Mouse (Mus musculus) stomach, postnatal 0 days (tissue): Measurements from ENCODE around the gene Rfx8. TPM values are rescaled to one million over a fixed set of nuclear protein-coding genes. Genes with fewer than 3 reads are reported as not detected.
A peak's percentile ranks its signal among the peaks of the same experiment; 100 is the strongest.

ENCODE experiments used
- ATAC-seq: fragments of 200-750 bp; cut with Nextera tagmentation; 2 replicates; pipeline ENCODE4 v1.8.0; 2017; ENCODE audit not compliant: low FRiP score, low TSS enrichment
- DNase-seq: peaks from one replicate; pipeline ENCODE4 v3.0.0-alpha.2; 2016; ENCODE audit warnings: low spot score
- H3K27ac ChIP-seq: fragments of 300-500 bp; sonication (generic); replicated peaks from 2 replicates; pipeline ENCODE4 v1.5.1; 2014; ENCODE audit warnings: mild to moderate bottlenecking, control low read depth
- H3K27me3 ChIP-seq: fragments of 300-500 bp; sonication (generic); 2 replicates; pipeline ENCODE4 v1.6.1; 2014; ENCODE audit warnings: low read length; ENCODE audit not compliant: control insufficient read depth, insufficient read depth
- H3K36me3 ChIP-seq: fragments of 300-500 bp; sonication (generic); 2 replicates; pipeline ENCODE4 v1.6.1; 2014; ENCODE audit warnings: low read length, mixed read lengths; ENCODE audit not compliant: control insufficient read depth, insufficient read depth
- H3K4me1 ChIP-seq: fragments of 300-500 bp; sonication (generic); replicated peaks from 2 replicates; pipeline ENCODE4 v1.6.1; 2014; ENCODE audit warnings: antibody characterized with exemption; ENCODE audit not compliant: control insufficient read depth, insufficient read depth
- H3K4me2 ChIP-seq: fragments of 300-500 bp; sonication (generic); replicated peaks from 2 replicates; pipeline ENCODE4 v1.6.1; 2014; ENCODE audit warnings: low read depth, mild to moderate bottlenecking, control low read depth, moderate library complexity
- H3K4me3 ChIP-seq: fragments of 300-500 bp; sonication (generic); 2 replicates; pipeline ENCODE4 v1.5.1; 2014; ENCODE audit warnings: low read depth, low read length, control low read depth
- H3K9ac ChIP-seq: fragments of 300-500 bp; sonication (generic); 2 replicates; pipeline ENCODE4 v1.6.1; 2014; ENCODE audit warnings: mild to moderate bottlenecking, low read length, control low read depth, mixed read lengths
- H3K9me3 ChIP-seq: fragments of 300-500 bp; sonication (generic); 2 replicates; pipeline ENCODE4 v1.6.1; 2016; ENCODE audit warnings: low read length; ENCODE audit not compliant: control insufficient read depth
- CTCF ChIP-seq: IDR thresholded peaks from 2 replicates; pipeline ENCODE4 v1.5.1; 2016; ENCODE audit warnings: antibody characterized with exemption, low read depth, mild to moderate bottlenecking, moderate library complexity
- EP300 ChIP-seq: optimal IDR thresholded peaks from 2 replicates; pipeline ENCODE3; 2016; ENCODE audit warnings: antibody characterized with exemption
- whole genome bisulfite sequencing: fragments of 180-500 bp; shearing (Covaris S2); extraction: QIAGEN DNeasy Blood & Tissue Kit; methylation state at CpG from one replicate; pipeline ENCODE4 v1.1.7; 2014; 5-methylcytosine and 5-hydroxymethylcytosine counted together
- polyA plus RNA-seq: library from polyadenylated mRNA; unstranded; fragments of >200 nt; fragmentation: Nextera tagmentation; extraction: Ambion mirVana; gene quantifications from 2 replicates; pipeline ENCODE4 v1.2.1, GENCODE M21; 2015

The Rfx8 gene
- polyA plus RNA-seq, 1 experiment from 2014 or later: 0.06 TPM

DNA sequence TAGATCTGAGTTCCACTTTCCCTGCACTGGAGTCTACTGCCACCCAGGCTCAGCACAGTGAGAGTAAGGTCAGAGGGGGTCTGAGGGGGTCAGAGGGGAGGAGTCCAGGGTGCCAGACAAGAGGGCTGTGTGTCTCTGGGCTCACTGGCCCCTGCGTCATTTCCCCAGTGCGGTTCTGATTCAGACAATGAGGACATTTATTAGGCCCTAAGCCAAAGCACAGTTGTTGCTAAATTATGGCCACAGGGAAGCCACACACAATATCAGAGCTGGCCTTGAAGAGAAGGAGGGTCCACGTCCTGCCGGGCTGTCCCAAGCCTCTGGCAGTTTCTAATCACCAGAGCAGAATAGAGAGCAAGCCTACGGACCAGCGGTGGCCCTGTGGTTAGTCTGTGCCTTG is 22.3 kb downstream of the Rfx8 start:
- H3K27me3 ChIP-seq: no peaks in the 10 kb centered on the region
- no peak overlapping the region for H3K4me3 ChIP-seq
- 71% methylated on average over 6 of the region's 6 CpGs for WGBS
- H3K4me1 ChIP-seq: peaks cover 5% of the 10 kb centered on the region; the same call in 1 of the 2 replicates
- TF ChIP-seq CTCF: no peak
- no peak for TF ChIP-seq EP300
- H3K27ac ChIP-seq: no peak overlapping the region
- H3K9ac ChIP-seq: no peak overlapping the region
- no peak for DNase-seq
- no peak overlapping the region for H3K4me2 ChIP-seq
- no peaks in the 10 kb centered on the region for H3K9me3 ChIP-seq
- ATAC-seq: no peak; the same call in 1 of the 2 replicates
- H3K36me3 ChIP-seq: no peaks in the 10 kb centered on the region

DNA sequence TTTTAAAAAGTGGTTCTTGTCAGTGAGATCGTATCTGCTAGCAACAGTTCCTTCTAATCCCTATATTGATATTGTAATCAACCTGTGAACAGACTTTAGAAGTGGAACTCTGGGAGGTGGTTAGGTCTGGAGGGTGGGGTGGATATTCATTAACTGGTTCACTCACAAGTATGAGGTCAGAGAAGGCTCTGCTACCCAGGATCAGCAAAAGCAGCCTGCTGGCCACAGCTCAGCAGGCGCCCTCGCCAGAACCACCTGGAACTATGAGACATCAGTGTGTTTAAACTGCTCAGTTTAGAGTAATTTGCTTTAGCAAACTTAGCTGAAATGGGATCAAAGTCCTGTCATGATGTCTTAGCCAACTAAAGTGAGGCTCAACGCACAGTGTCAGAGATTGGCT is 25.6 kb downstream of the Rfx8 start:
- Histone ChIP-seq H3K4me1 (no peaks in the 10 kb centered on the region), H3K4me2 (no peak overlapping the region), H3K27me3 (no peaks in the 10 kb centered on the region), H3K9ac (no peak overlapping the region), H3K9me3 (no peaks in the 10 kb centered on the region), H3K27ac (no peak overlapping the region), H3K36me3 (no peaks in the 10 kb centered on the region), H3K4me3 (no peak overlapping the region)
- DNase-seq (peak; percentile 25), ATAC-seq (peak; percentile 78)
- 37% methylated on average over 4 of the region's 4 CpGs for WGBS
- TF ChIP-seq CTCF: no peak
- no peak for TF ChIP-seq EP300

DNA sequence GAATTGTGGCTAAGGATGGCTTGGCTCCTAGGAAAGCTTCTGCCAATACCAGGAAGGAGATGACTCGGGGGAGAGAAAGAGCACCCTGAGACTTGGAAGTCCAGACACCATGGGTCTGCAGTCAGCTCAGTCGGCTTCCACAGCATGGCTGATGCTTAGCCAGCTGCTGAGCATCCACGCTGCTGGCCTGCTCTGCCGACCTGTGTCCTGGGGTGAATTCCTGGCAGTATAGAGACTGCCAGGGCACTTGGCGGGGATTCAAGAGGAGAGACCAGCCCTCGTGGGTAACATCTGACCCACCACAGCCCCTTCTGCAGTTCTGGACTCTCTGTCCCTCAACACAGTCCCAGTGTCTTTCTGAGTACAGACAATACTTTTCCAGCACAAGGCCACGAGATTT is 26.0 kb downstream of the Rfx8 start:
- Histone ChIP-seq H3K4me2 (no peak overlapping the region), H3K9ac (no peak overlapping the region), H3K9me3 (no peaks in the 10 kb centered on the region), H3K27ac (no peak overlapping the region), H3K27me3 (no peaks in the 10 kb centered on the region), H3K4me1 (no peaks in the 10 kb centered on the region), H3K36me3 (no peaks in the 10 kb centered on the region), H3K4me3 (no peak overlapping the region)
- DNase-seq (no peak), ATAC-seq (no peak)
- WGBS: 45% methylated on average over 7 of the region's 7 CpGs
- TF ChIP-seq CTCF: no peak
- no peak for TF ChIP-seq EP300

DNA sequence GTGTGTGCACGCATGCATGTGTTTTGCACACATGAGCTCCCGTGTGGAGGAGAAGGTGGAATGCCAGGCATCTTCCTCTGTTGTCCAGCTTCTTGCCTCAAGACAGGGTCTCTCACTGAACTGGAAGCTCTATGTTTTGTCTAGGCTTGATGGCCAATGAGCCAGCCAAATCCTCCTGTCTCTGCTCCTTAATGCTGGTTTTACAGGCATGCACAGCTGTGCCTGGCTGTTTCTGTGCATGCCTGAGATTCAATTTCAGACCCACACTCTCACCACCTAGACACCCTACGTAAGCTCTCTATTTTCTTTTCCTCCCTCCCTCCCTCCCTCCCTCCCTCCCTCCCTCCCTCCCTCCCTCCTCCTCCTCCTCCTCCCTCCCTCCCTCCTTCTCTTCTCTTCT is 28.8 kb downstream of the Rfx8 start:
- 61% methylated on average over 3 of the region's 3 CpGs for WGBS
- no peak for DNase-seq
- no peaks in the 10 kb centered on the region for H3K4me1 ChIP-seq

DNA sequence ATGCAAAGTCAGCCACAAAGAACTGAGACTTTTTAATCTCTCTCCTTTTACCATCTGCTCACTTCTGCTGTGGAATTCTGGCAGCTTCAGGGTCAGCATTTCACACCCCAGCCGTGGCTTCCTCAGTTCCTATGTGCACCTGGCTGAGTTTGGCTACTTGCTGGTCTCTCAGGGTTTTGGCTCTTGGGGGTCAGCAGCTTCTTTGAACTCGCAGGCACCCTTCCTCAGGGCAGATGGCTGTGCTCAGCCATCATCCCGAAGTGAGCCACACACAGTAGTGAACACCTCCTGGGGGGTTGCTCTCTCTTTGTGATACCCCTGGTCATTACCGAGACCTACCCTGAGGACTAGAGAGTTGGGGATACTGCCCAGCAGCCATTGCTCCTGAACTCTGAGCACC is 29.7 kb downstream of the Rfx8 start:
- DNase-seq (no peak), ATAC-seq (no peak)
- no peaks in the 10 kb centered on the region for H3K36me3 ChIP-seq
- no peak overlapping the region for H3K9ac ChIP-seq
- H3K27ac ChIP-seq: no peak overlapping the region
- WGBS: 51% methylated on average over 4 of the region's 4 CpGs
- TF ChIP-seq CTCF (no peak), EP300 (no peak)
- no peaks in the 10 kb centered on the region for H3K27me3 ChIP-seq
- no peaks in the 10 kb centered on the region for H3K9me3 ChIP-seq
- H3K4me2 ChIP-seq: no peak overlapping the region
- no peak overlapping the region for H3K4me3 ChIP-seq
- no peaks in the 10 kb centered on the region for H3K4me1 ChIP-seq

More for the DNA sequence above, 28.8 kb downstream of the Rfx8 start:
- H3K4me2 ChIP-seq: no peak overlapping the region
- TF ChIP-seq CTCF: no peak
- TF ChIP-seq EP300: no peak
- no peaks in the 10 kb centered on the region for H3K27me3 ChIP-seq
- no peaks in the 10 kb centered on the region for H3K36me3 ChIP-seq
- H3K4me3 ChIP-seq: no peak overlapping the region
- ATAC-seq: no peak
- no peak overlapping the region for H3K27ac ChIP-seq
- no peak overlapping the region for H3K9ac ChIP-seq
- no peaks in the 10 kb centered on the region for H3K9me3 ChIP-seq

DNA sequence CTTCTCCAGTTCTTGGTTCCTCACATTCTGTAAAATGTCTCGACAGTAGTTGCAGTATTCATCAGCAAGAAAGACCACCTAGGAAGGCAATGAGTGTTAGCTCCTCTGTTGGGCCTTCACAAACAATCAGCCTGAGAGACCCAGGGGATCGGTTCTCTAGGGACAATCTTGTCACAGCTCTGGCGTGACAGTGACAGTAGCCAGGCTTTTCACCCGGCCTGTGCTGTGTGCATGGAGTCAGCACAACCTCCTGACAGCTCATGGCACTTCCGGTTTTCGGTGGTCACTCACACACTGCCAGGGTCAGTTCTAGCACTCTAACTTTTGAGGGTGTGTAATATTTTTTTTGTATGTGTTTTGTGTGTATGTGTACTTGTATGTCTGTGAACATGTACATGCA is 32.2 kb downstream of the Rfx8 start:
- Histone ChIP-seq H3K4me1 (no peaks in the 10 kb centered on the region), H3K27ac (no peak overlapping the region), H3K36me3 (no peaks in the 10 kb centered on the region), H3K27me3 (no peaks in the 10 kb centered on the region), H3K4me2 (no peak overlapping the region), H3K9ac (no peak overlapping the region), H3K9me3 (no peaks in the 10 kb centered on the region), H3K4me3 (no peak overlapping the region)
- 69% methylated on average over 6 of the region's 6 CpGs for WGBS
- ATAC-seq (no peak), DNase-seq (no peak)
- TF ChIP-seq CTCF (no peak), EP300 (no peak)

DNA sequence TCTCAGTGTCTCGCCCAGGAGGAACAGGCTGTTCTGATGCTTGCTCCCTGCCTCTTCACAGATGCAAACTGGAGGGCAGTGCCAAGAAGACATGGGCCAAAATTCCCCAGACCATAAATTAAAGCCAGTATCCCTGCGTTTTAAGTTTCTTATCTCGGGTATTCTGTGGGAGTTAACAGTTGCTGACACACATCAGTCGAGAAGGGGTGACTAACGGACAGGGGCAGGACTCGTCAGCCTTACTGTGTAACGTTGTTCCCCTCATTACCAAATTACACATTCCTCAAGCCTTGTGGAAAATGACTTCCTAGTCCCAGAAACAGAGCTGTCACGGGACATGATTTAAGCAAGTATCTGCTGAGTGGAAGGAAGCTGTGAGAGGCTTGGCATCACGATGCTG is 33.5 kb downstream of the Rfx8 start:
- Histone ChIP-seq H3K27me3 (no peaks in the 10 kb centered on the region), H3K27ac (no peak overlapping the region), H3K4me1 (no peaks in the 10 kb centered on the region), H3K9ac (no peak overlapping the region), H3K36me3 (no peaks in the 10 kb centered on the region), H3K9me3 (no peaks in the 10 kb centered on the region), H3K4me2 (no peak overlapping the region), H3K4me3 (no peak overlapping the region)
- TF ChIP-seq CTCF (no peak), EP300 (no peak)
- 57% methylated on average over 9 of the region's 9 CpGs for WGBS
- DNase-seq: no peak
- no peak for ATAC-seq
